Mouse (Mus musculus): ENCODE results near the gene Taar8b.

The Taar8b gene

GRCm38 (mm10) chr10:24049210-24049609 is 42.9 kb downstream of the Taar8b start, which contains the start of gene Taar7f:
TSS of gene Taar7f (plus strand) at chr10:24049510.
- DNase-seq (ENCODE audit: extremely low read depth, insufficient read length, low spot score): no peak
